Mouse (Mus musculus) liver, embryonic 12.5 days (tissue): ENCODE measurements around the gene Ndufaf3. TPM values are rescaled to one million over a fixed set of nuclear protein-coding genes. Genes with fewer than 3 reads are reported as not detected.

Experiments
- ATAC-seq: fragments of 200-750 bp; cut with Nextera tagmentation; 2 replicates; pipeline ENCODE4 v1.8.0; 2017; ENCODE audit warnings: moderate number of reproducible peaks, mild to moderate bottlenecking, moderate library complexity
- H3K27ac ChIP-seq: fragments of 300-500 bp; sonication (generic); 2 replicates; pipeline ENCODE4 v1.5.1; 2016; ENCODE audit warnings: mild to moderate bottlenecking
- H3K27me3 ChIP-seq: fragments of 300-500 bp; sonication (generic); replicated peaks from 2 replicates; pipeline ENCODE4 v1.6.1; 2016; ENCODE audit warnings: mild to moderate bottlenecking, moderate library complexity
- H3K36me3 ChIP-seq: fragments of 300-500 bp; sonication (generic); 2 replicates; pipeline ENCODE4 v1.6.1; 2016; ENCODE audit warnings: mild to moderate bottlenecking, moderate library complexity
- H3K4me1 ChIP-seq: fragments of 300-500 bp; sonication (generic); 2 replicates; pipeline ENCODE4 v1.6.1; 2016
- H3K4me2 ChIP-seq: fragments of 300-500 bp; sonication (generic); 2 replicates; pipeline ENCODE4 v1.6.1; 2016; ENCODE audit warnings: mild to moderate bottlenecking, moderate library complexity
- H3K4me3 ChIP-seq: fragments of 300-500 bp; sonication (generic); 2 replicates; pipeline ENCODE4 v1.5.1; 2016; ENCODE audit warnings: mild to moderate bottlenecking, moderate library complexity
- H3K9ac ChIP-seq: fragments of 300-500 bp; sonication (generic); 2 replicates; pipeline ENCODE4 v1.6.1; 2016; ENCODE audit warnings: mild to moderate bottlenecking, moderate library complexity
- H3K9me3 ChIP-seq: fragments of 300-500 bp; sonication (generic); replicated peaks from 2 replicates; pipeline ENCODE4 v1.6.1; 2016; ENCODE audit warnings: mild to moderate bottlenecking, moderate library complexity
- WGBS: fragments of 180-500 bp; shearing (Covaris S2); methylation state at CpG from one replicate; pipeline ENCODE4 v1.1.7; 2016; ENCODE audit not compliant: insufficient replicate concordance; 5-methylcytosine and 5-hydroxymethylcytosine counted together
- polyA plus RNA-seq: library from polyadenylated mRNA; unstranded; fragments of >200 nt; fragmentation: Nextera tagmentation; extraction: Ambion mirVana; gene quantifications from 2 replicates; pipeline ENCODE4 v1.2.1, GENCODE M21; 2016

Gene Ndufaf3
- polyA plus RNA-seq, 1 experiment from 2014 or later, result 34.8 TPM

DNA sequence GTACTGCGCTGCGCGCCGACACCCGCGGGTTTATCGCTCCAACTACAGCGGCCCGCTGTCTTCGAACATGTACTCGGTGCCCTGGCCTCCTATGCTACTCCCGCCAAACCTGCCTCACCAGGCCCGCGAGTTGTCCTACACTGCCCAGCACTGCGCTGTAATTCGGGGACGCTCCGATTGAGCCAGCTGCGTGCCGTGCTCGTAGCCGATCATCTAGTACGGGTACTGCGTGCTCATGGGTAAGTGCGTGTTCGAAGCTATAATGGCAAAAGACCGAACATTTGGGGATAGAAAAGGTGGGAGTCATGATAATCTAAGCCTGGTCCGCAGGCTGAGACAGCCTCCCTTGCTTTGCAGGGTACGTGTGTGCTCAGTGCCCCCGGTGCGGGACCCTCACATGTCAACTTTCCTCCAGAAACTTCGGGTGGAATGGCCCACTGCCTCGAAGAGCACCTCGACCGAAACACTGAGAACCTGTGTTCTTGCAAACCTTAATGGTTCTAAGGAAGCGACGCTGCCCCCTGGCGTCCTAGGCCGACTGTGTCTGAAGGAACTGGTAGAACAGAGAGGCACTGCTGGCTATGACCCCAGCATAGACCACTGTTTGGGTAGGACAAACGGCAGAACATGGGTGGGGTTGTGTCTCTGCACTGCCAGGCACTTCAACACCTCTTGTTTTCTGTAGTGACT is 3.1 kb upstream of the Ndufaf3 start:
- Histone ChIP-seq H3K4me2 (peak overlapping the region; percentile 96), H3K4me1 (peaks cover 59% of the 10 kb centered on the region)
- WGBS, result 2% methylated on average over 40 of the region's 40 CpGs

DNA sequence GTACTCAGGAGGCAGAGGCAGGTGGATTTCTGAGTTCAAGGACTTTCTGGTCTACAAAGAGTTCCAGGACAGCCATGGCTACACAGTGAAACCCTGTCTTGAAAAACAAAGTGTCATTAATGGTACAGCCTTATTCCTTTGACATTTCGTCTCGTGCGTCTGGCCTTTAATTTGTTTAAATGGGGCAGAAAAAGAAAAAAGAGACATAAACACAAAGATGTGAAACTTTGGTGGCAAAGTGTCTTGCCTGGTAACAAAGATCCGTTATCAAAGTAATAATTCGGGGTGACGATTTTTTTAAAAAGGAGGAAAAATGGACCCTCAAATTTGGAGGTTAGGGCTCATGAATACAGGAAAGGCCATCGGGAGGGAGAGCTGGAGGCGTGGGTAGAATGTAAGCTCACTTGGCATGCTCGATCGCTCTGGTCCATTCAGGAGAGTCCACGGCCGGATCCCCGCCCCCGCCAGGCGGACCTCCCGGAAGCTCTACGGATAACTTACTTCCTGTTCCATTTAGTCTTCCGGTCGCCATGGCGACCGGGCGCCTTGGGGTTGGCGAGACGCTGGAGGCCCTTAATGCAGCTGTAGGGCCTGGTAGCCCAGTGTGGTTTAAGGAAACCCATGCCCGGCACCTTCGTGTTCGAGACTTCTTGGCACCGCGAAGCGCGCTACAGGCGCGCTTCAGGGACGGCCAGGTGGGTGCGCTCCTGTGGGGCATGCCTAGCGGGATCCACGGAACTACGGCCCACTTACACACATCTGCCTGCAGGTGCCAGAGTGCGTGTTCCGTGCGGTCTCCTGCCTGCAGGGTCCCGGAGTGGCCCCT is 2.4 kb upstream of the Ndufaf3 start, which contains the start of gene Dalrd3:
Dalrd3 (plus strand) TSS at position 506 of the 826 bp plus-strand sequence.
- peak; percentile 71 for ATAC-seq
- H3K4me3 ChIP-seq, result peak within 1 kb of the TSS; percentile 80
- peak within 1 kb of the TSS; percentile 89 for H3K9ac ChIP-seq
- H3K27ac ChIP-seq, result peak within 1 kb of the TSS; percentile 95
- H3K9me3 ChIP-seq, result no peaks in the 10 kb centered on the region
- H3K36me3 ChIP-seq, result peaks cover 52% of the 10 kb centered on the region
- WGBS, result 5% methylated on average over 42 of the region's 42 CpGs
- peak within 1 kb of the TSS; percentile 96 for H3K4me2 ChIP-seq
- peaks cover 62% of the 10 kb centered on the region for H3K4me1 ChIP-seq
- no peaks in the 10 kb centered on the region for H3K27me3 ChIP-seq

More for the DNA sequence above, 3.1 kb upstream of the Ndufaf3 start:
- Histone ChIP-seq H3K4me3 (peak overlapping the region; percentile 80), H3K36me3 (peaks cover 52% of the 10 kb centered on the region), H3K27me3 (no peaks in the 10 kb centered on the region), H3K9ac (peak overlapping the region; percentile 78), H3K9me3 (no peaks in the 10 kb centered on the region), H3K27ac (peak overlapping the region; percentile 95)
- ATAC-seq, result peak; percentile 17

DNA sequence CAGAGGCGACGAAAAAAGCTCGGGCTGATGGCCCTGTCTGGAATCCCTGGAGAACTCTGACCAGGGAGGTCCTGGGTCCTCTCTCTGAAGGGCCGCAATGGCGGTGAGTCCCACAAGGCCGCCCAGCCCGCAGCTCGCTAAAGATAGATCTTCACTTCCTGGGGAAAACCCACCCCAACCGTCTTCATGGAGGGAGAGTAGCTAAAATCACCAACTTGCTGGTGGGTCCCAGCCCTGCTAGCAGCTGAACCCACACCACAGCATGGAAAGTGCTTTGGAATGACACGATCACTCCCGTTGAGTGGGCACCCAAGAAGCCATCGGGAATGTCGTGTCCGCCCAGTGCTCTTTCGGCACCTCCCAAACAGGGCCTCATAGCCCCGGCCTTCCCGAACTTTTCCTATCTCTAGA is 1.3 kb upstream of the Ndufaf3 start:
- H3K27me3 ChIP-seq, result no peaks in the 10 kb centered on the region
- peak overlapping the region; percentile 96 for H3K4me2 ChIP-seq
- peaks cover 52% of the 10 kb centered on the region for H3K36me3 ChIP-seq
- ATAC-seq, result no peak
- H3K9me3 ChIP-seq, result no peaks in the 10 kb centered on the region
- peak overlapping the region; percentile 89 for H3K9ac ChIP-seq
- peaks cover 67% of the 10 kb centered on the region for H3K4me1 ChIP-seq
- H3K4me3 ChIP-seq, result peak overlapping the region; percentile 80
- WGBS, result 34% methylated on average over 17 of the region's 17 CpGs
- peak overlapping the region; percentile 95 for H3K27ac ChIP-seq

DNA sequence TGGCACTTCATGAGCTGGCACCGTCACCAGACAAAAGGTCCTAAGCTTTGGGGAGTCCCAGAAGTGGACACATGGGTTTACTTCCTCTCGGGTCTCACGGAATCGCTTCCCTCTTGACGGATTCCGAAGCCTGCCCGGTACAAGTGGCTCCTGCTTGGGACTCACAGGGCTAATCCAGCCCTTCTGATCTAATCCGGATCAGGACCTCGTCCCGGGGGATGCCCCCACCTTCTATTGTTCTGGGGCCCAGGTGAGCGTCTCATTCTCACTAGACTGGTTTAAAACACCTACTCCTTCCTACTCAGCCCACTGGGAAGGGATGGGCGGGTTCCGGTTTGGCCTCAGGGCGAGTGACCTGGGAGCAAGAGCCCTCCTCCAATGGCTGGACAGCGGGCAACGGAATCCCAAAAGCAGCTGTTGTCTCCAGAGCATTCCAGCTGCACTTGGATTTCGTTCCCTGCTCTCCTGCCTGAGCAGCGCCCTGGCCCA is 741 bp upstream of the Ndufaf3 start:
- H3K4me1 ChIP-seq, result peaks cover 66% of the 10 kb centered on the region
- H3K4me2 ChIP-seq, result peak overlapping the region; percentile 96
- peak overlapping the region; percentile 89 for H3K9ac ChIP-seq
- peak overlapping the region; percentile 80 for H3K4me3 ChIP-seq
- WGBS, result 3% methylated on average over 18 of the region's 18 CpGs
- no peak for ATAC-seq
- peak overlapping the region; percentile 95 for H3K27ac ChIP-seq
- no peaks in the 10 kb centered on the region for H3K9me3 ChIP-seq
- no peaks in the 10 kb centered on the region for H3K27me3 ChIP-seq
- peaks cover 52% of the 10 kb centered on the region for H3K36me3 ChIP-seq

DNA sequence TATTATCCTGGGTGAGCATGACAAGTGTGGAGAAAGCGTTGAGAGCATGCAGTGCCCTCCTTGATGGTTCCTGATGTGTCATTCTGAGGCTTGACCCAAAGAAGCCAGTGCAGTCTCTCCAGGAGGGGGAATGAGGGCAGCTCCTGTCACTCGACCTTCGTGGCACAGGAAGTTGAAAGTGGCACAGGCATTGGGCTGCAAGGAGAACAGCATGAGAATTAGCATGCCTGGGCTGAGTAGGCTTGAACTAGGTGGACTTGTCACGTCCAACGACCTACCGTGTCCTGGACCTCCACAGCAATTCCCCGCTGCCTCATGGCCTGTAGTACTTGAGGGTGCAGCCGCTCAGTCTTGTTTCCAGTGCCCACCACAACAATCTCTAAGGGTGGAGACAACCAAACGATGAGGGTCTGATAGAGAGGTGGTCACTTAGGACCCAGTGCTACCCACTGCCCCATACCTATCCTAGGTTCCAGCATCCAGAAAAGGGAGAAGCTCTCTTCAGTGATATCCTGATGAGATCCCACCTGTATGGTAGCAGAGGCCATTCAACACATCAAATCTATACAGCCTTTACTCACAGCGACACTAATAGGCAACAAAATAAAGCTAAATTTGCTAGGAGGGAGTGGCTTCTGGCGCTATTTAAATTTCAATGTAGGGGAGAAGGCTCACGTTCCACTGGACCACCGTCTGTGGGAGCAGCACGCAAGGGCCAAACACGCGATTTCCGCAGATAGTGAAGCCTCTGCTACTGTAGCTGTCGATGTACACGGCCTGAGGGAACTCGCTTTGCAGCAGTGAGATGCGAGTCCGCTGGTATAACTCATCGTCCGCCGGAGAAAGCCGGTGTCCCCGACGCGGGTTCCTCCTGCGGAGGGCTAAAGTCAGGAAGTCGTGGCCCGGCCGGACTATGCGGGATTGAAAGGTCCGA is 1.1 kb downstream of the Ndufaf3 start:
- Histone ChIP-seq H3K9me3 (no peaks in the 10 kb centered on the region), H3K9ac (peak overlapping the region; percentile 89), H3K4me2 (peak overlapping the region; percentile 96), H3K27ac (peak overlapping the region; percentile 95), H3K4me3 (peak overlapping the region; percentile 80), H3K27me3 (no peaks in the 10 kb centered on the region), H3K4me1 (peaks cover 82% of the 10 kb centered on the region), H3K36me3 (peaks cover 52% of the 10 kb centered on the region)
- peak; percentile 0 for ATAC-seq
- WGBS, result 8% methylated on average over 35 of the region's 35 CpGs

DNA sequence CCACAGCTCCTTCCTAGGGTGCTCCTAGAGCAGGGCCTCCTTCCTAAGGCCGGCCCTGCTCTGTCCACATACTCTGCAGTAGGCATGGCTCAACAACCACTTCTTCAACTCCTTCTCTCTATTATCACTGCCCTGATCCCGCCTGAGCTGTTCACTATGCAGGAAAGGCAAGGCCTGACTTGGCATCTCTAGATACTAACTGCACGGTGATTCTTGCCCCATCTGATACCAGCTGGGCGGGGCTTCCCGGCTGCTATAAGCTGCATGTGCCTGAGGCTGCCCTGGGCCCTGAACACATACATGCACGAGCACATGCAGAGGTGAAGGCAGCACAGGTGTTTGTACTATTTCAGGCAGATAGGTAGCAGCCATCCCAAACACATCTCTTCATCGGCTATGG is 3.1 kb downstream of the Ndufaf3 start:
- Histone ChIP-seq H3K36me3 (peaks cover 54% of the 10 kb centered on the region), H3K4me3 (0 out of 2 replicates have a peak overlapping the region, but pooled peaks have one; percentile 1), H3K27me3 (no peaks in the 10 kb centered on the region), H3K4me1 (peaks cover 67% of the 10 kb centered on the region), H3K9me3 (no peaks in the 10 kb centered on the region), H3K9ac (no peak overlapping the region), H3K27ac (0 out of 2 replicates have a peak overlapping the region, but pooled peaks have one; percentile 62), H3K4me2 (peak overlapping the region; percentile 21; the same call in 1 of the 2 replicates)
- 56% methylated on average over 7 of the region's 7 CpGs for WGBS
- ATAC-seq, result no peak

DNA sequence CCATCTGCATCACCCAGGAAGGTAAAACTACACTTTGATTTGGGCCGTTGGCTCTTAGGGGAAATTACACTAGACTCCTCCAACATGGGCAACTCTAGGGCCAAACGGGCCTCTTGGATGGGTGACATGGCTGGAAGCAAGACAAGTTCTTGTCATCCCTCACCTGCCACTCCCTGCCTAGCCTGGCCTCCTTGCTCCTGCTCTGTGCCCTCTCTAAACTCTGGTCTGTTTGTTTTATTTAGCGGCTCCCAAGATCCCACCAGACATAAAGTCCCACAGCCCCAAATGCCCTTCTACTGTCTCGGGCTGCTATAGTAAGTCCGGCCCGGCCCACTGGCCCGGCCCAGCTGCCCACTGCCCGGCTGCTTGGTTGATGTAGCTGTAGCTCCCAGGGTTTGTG is 3.6 kb downstream of the Ndufaf3 start:
- H3K27ac ChIP-seq, result 0 out of 2 replicates have a peak overlapping the region, but pooled peaks have one; percentile 62
- H3K36me3 ChIP-seq, result peaks cover 59% of the 10 kb centered on the region
- H3K4me3 ChIP-seq, result 0 out of 2 replicates have a peak overlapping the region, but pooled peaks have one; percentile 1
- ATAC-seq, result no peak
- no peak overlapping the region for H3K9ac ChIP-seq
- no peaks in the 10 kb centered on the region for H3K27me3 ChIP-seq
- 91% methylated on average over 8 of the region's 8 CpGs for WGBS
- peaks cover 62% of the 10 kb centered on the region for H3K4me1 ChIP-seq
- peak overlapping the region; percentile 21 for H3K4me2 ChIP-seq
- no peaks in the 10 kb centered on the region for H3K9me3 ChIP-seq

DNA sequence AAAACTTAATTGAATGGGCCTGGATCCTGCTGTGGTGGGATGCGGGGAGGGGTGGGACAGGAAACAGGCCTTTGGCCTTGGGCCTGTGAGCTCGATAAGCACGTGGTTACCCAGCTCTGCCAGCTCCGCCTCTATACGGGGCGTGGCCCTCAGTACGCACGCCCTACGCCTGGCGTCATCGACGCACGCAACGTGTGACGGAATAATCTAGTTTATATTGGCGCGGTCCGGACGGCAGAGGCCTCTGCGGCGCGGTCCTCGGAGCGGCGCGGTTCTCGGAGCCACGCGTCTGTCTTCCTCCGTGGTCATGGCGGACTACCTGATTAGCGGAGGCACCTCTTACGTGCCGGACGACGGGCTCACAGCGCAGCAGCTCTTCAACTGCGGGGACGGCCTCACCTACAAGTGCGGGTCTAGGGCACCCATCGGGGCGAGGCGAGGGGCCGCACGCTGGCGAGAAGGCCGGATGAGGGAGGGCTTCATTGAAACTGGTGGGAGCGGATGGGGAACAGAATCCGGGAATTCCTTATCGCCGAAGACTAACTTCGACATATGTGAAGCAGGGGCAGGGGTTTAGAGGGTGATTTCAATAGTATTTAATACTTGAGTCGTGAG is 6.9 kb downstream of the Ndufaf3 start, which contains the start of gene Impdh2:
Impdh2 (plus strand) TSS at position 60 of the 615 bp plus-strand sequence.
- peak within 1 kb of the TSS; percentile 77 for H3K4me3 ChIP-seq
- H3K4me2 ChIP-seq, result peak within 1 kb of the TSS; percentile 90
- H3K27ac ChIP-seq, result peak within 1 kb of the TSS; percentile 78
- H3K9ac ChIP-seq, result peak within 1 kb of the TSS; percentile 86
- peaks cover 85% of the 10 kb centered on the region for H3K36me3 ChIP-seq
- H3K9me3 ChIP-seq, result no peaks in the 10 kb centered on the region
- H3K27me3 ChIP-seq, result no peaks in the 10 kb centered on the region
- H3K4me1 ChIP-seq, result peaks cover 41% of the 10 kb centered on the region
- peak; percentile 97 for ATAC-seq
- under 1% methylated on average over 53 of the region's 53 CpGs for WGBS

DNA sequence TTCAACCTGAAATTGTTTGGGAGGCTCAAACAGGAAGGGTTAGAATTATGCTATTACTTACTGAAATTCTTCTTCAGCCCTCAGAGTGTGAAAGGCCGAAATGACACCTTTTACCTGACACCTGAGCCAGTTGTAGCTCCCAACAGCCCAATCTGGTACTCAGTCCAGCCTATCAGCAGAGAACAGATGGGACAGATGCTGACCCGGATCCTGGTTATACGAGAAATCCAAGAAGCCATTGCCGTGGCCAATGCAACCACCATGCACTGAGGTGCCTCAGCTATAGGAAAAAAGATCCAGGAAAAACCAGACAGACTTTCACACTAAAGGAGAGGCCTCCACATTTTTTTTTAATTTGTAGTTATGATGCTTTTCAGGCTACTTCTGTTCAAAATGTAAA is 8.1 kb downstream of the Ndufaf3 start:
- no peak for ATAC-seq
- Histone ChIP-seq H3K27me3 (no peaks in the 10 kb centered on the region), H3K9ac (no peak overlapping the region), H3K36me3 (peaks cover 85% of the 10 kb centered on the region), H3K4me2 (no peak overlapping the region), H3K4me1 (peaks cover 34% of the 10 kb centered on the region), H3K9me3 (no peaks in the 10 kb centered on the region), H3K4me3 (no peak overlapping the region), H3K27ac (no peak overlapping the region)
- WGBS, result 77% methylated on average over 4 of the region's 4 CpGs

DNA sequence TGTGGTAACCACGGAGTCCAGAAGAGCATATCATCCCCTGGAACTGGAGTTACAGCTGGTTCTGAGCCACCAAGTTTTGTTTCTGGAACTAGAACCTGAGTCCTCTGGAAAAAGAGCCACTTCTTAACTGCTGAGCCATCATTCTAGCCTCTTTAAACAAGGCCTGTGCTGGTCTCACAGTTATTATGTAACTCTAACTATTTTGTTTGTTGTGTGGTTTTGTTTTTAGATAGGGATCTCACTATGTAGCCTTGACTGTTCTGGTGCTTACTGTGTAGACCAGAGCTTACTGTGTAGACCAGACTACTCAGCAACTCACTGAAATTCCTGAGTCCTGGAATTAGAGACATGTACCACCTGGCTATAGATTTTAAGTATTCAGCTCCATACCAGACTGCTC is 20.4 kb downstream of the Ndufaf3 start:
- Histone ChIP-seq H3K9me3 (no peaks in the 10 kb centered on the region), H3K4me3 (no peak overlapping the region), H3K9ac (no peak overlapping the region), H3K4me1 (peaks cover 6% of the 10 kb centered on the region; the same call in 1 of the 2 replicates), H3K27ac (no peak overlapping the region), H3K36me3 (peaks cover 94% of the 10 kb centered on the region), H3K4me2 (no peak overlapping the region), H3K27me3 (no peaks in the 10 kb centered on the region)
- WGBS, result 79% methylated on average over 1 of the region's 1 CpGs
- ATAC-seq, result no peak

DNA sequence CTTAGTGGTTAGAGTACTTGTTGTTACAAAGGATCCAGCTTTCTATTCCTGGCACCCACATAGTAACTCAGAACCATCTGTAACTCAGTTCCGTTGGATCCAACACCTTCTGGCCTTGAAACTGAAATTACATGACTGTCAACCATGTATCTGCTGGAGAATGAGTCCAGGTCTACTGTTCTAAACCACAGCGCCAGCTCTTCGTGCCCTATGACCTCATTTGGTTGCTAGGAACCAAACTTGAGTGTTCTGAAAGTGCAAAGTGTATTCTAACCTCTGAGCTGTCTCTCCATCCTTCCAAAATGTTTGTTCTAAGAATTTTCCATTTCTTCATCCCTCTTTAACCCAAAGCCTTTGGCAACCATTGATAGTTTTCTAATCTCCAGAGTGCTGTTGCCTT is 21.2 kb downstream of the Ndufaf3 start:
- 91% methylated on average over 3 of the region's 3 CpGs for WGBS
- Histone ChIP-seq H3K27ac (no peak overlapping the region), H3K4me1 (peaks cover 6% of the 10 kb centered on the region; the same call in 1 of the 2 replicates), H3K36me3 (peaks cover 94% of the 10 kb centered on the region), H3K9ac (no peak overlapping the region), H3K27me3 (no peaks in the 10 kb centered on the region), H3K4me3 (no peak overlapping the region), H3K4me2 (no peak overlapping the region), H3K9me3 (no peaks in the 10 kb centered on the region)
- no peak for ATAC-seq
